Mouse (Mus musculus): Measurements from ENCODE around the gene Ascc3.

The Ascc3 gene

GRCm38 (mm10) chr10:50592355-50593293, at the start of gene Ascc3:
Gene Ascc3 (plus strand): TSS chr10:50592669.
- DNase-seq (ENCODE audit: low read depth) = peak; percentile 98

DNA sequence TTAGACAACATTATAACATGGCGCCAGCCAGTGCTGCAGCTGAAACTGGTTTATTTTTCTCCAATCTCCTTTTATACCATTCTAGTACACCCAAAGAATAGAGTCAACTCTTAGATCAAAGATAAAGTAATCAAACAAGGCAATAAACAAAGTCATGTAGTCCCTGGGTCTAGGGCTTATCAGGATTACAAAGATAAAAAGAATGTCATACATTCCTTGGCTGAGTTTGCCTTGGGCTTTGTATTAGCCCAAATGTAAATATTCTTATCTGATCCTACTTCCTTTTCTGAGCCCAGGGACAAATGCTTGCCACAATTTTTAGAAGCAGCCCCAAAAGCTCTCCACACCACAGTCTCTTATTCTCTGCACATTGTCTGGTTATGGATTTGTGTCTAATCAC, 7.7 kb upstream of the Ascc3 start:
- DNase-seq (ENCODE audit: low read depth) = no peak

DNA sequence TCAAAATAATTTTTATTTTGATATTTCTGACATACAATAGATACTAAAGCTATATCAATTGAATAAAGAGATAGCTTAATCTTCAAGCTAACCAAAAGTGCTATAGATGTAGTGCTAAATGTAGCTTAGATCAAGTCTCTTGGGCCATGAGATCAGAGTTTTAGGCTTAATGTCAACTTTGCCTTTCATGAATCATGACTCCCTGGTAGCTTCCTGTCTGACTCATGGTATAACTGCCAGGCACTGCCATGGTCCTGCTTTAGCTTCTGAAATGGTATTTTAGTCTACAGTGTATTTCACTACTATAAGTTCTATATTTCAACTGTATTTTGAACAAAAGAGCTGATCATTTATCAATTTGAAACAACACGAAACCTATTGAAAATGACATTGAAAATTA, 5.9 kb upstream of the Ascc3 start:
- DNase-seq (ENCODE audit: low read depth) = peak; percentile 37

GRCm38 (mm10) chr10:50593371-50593770, 902 bp downstream of the Ascc3 start:
- DNase-seq (ENCODE audit: low read depth) = peak; percentile 18

DNA sequence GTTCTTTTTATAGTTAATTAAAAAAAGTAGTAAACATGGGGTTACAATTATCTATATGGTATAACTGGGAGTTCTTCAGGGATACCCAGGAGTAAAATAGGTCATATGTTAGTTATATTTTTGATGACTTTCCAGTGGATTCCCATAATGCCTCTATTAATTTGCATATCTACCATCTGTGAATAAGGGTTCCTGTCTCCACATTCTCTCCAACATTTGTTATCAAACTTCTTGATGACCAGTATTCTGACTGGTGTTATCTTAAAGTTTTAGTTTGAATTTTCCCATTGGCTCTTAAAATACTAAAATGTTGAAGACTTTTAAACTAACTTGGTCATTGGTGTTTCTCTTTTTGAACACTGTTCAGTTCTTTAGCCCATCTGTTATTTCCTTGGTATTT, 2.9 kb downstream of the Ascc3 start:
- no peak for DNase-seq (ENCODE audit: low read depth)

GRCm38 (mm10) chr10:50604919-50605318, 12.4 kb downstream of the Ascc3 start:
- no peak for DNase-seq (ENCODE audit: low read depth)

DNA sequence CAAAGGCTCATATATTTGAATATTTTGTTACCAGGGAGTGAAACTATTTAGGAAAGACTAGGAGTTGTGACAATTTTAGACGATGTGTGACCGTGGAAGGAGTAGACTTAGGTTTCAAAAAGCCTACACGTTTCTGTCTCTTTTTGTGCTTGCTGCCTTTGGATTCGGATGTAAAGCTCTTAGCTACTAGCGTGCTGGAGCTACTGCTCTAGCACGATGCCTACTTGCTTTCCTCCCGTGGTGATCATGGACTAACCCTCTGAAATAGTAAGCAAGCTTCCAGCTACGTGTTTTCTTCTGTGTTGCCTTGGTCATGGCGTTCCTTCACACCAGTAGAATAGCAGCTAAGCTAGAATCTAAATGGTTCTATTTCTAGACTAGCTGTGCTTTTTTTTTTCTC, 21.4 kb downstream of the Ascc3 start:
- DNase-seq (ENCODE audit: low read depth) = no peak

DNA sequence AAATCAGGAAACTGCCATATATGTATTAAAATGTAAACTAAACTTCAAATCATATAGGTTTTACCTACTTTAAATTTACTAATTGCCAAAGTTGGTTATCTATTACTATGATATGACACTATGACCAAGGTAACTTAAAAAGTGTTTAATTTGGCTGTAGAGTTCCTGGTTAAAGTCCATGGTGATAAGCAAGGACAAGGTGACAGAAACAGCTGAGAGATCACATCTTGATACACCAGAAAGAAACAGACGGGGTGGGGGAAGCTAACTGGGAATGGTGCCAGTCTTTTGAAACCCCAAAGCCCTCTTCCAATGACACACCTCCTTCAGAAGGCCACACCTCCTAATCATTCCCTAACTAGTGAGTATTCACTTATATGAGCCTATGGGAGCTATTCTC, 33.4 kb downstream of the Ascc3 start:
- no peak for DNase-seq (ENCODE audit: low read depth)

- DNase-seq (ENCODE audit: low read depth) = no peak
Measured at GRCm38 (mm10) chr10:50639607-50640006, 47.1 kb downstream of the Ascc3 start.

DNA sequence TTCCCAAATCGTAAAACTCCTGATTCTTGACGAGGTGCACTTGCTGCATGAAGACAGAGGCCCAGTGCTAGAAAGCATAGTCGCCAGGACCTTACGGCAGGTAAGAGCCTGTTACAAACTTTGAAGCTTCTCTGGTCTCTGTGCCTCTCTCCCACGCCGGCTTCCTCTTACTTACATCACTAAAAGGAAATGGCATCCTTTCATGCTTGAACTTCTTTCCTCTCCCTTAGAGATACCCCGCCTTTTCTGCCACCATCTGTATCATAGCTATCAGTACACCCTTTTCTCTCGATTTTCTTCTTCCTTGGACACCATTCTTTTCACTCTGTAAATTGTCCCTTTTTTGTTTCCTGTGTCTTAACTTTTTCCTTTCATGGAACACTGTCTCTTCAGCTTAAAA, 58.1 kb downstream of the Ascc3 start:
- DNase-seq (ENCODE audit: low read depth) = no peak

- no peak for DNase-seq (ENCODE audit: low read depth)
Measured at GRCm38 (mm10) chr10:50653551-50653950, 61.1 kb downstream of the Ascc3 start.

- DNase-seq (ENCODE audit: low read depth) = peak; percentile 63
Measured at GRCm38 (mm10) chr10:50657352-50657751, 64.9 kb downstream of the Ascc3 start.

GRCm38 (mm10) chr10:50671517-50671916, 79.0 kb downstream of the Ascc3 start:
- DNase-seq (ENCODE audit: low read depth) = no peak

DNA sequence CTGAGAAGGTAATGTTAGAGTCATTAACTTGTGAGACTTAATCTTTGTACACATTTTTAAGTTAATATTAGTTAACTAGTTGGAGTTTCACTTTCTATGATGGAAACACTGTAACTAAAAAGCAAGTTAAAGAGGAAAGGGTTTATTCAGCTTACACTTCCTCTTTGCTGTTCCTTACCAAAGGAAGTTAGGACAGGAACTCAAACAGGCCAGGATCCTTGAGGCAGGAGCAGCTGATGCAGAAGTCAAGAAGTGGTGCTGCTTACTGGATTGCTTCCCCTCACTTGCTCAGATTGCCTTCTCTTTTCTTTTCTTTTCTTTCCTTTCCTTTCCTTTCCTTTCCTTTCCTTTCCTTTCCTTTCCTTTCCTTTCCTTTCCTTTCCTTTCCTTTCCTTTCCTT, 97.9 kb downstream of the Ascc3 start:
- DNase-seq (ENCODE audit: low read depth) = no peak

DNA sequence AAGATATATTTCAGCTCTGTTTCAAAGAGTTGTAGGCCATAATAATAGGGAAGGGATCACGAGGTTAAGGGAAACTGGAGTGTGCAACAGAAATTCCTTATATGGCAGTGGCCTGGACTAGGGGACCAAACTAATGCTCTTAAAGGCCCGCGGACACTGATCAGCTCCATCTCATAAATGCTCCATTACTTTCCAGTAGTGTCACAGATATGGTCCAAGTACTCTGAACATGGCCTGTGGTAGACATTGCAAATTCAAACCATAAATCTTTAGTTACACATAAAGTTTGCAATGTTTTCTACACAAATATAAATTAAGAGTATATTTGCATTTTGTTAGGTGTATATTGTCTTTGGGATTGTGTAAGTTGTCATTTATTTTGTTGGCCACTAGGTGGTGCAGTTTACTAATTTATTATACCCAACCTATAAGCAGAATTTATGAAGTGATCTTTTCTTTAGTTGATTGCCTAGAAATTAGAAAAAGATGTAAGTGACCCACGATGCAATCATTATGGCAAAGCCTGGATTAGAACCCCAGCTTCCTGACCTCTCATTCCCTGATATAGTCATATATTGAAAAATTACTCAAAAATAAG, 106.5 kb downstream of the Ascc3 start:
- DNase-seq (ENCODE audit: low read depth) = peak; percentile 63

DNA sequence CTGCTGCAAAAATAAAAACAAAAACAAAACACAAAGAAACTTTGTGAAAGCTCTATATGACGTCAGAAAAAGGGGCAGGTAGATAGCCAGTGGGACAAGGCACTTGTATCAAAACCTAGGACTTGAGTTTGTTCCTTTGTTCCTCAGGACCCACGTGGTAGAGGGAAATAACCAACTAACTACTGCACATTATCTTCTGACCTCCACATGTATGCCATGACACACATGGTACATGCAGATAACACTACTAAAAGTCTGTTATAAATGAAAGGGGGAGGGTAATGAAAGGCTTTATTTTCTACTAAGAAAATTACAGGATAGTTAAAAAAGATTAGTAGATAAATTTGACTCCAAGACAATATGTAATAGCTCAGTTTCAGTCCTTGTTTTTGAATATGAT, 109.3 kb downstream of the Ascc3 start:
- DNase-seq (ENCODE audit: low read depth) = no peak

DNA sequence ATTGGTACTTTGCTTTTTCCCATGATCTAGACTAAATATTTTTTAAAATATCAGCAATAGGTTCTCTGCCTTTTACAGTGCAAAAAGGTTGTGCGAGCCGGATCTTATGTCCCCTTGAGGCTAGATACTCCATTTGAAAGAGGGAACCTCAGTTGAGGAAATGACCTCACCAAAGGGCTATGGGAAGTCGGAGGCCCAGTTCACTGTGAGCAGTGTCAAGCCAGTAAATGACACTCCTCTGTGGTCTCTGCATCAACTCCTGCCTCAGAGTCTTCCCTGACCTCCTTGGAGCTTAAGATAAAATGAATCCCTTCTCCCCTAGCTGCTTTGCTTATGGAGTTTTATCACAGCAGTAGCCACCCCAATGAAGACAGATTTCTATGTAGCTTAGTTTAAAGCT, 109.9 kb downstream of the Ascc3 start:
- no peak for DNase-seq (ENCODE audit: low read depth)

DNA sequence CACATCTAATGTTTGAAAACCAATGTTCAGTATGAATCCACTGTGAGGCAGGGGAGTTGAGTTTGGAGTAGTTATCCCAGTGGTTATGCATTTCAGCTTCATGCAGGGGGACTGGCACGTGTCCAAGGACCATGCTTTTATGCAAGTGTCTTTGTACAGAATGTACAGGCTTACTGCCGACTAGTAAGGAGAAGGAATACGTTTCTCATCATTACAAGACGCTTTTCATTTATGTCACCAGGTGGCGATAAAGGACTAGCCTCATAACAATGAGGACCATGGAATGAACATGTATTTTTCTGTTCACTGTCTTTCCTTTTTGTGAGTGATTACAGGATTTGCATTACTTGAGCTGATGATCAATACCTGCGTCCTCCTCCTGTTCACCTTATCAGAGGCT, 111.7 kb downstream of the Ascc3 start:
- DNase-seq (ENCODE audit: low read depth) = peak; percentile 79

- no peak for DNase-seq (ENCODE audit: low read depth)
Measured at GRCm38 (mm10) chr10:50704898-50705297, 112.4 kb downstream of the Ascc3 start.

DNA sequence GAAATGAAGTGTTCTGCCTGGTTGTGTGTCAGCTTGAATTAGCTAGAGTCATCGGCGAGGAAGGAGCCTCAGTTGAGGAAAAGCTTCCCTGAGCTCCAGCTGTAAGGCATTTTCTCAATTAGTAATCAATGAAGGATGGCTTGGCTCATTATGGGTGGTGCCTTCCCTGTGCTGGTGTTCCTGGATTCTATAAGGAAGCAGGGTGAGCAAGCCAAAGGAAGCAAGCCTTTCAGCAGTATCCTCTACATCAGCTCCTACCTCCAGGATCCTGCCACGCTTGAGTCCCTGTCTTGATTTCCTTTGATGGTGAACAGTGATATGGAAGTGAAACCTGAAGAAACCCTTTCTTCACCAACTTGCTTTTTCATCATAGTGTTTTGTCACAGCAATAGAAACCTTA, 118.8 kb downstream of the Ascc3 start:
- no peak for DNase-seq (ENCODE audit: low read depth)

GRCm38 (mm10) chr10:50711765-50712164, 119.3 kb downstream of the Ascc3 start:
- DNase-seq (ENCODE audit: low read depth) = no peak

- DNase-seq (ENCODE audit: low read depth) = no peak
Measured at GRCm38 (mm10) chr10:50733459-50733858, 141.0 kb downstream of the Ascc3 start.

DNA sequence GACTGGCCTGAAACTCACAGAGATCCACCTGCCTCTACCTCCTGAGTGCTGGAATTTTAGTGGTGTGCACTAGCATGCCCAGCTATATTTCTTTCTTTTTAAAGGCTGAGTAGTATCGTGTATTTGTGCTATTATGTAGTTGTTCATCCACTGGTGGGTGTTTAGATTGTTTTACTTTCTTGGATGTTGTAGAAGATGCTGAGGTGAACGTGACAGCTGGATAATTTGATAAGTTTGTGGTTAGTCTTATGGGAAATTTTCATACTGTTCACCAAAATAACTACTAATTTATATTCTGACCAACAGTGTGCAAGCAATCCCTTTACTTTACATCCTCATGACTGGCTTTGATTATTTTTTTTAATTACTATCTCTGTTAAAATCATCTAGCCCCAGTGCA, 169.6 kb downstream of the Ascc3 start:
- DNase-seq (ENCODE audit: low read depth) = no peak

GRCm38 (mm10) chr10:50762984-50763383, 170.5 kb downstream of the Ascc3 start:
- no peak for DNase-seq (ENCODE audit: low read depth)

Data from NIH3T3 (cell line).